Mouse (Mus musculus): ENCODE measurements at regions not wholly inside any gene's neighbourhood (a gene's known extent, or its start where the extent isn't known, plus 50 kb on each side); places are given as distances from the start of the nearest gene placed in this dataset.

GRCm38 (mm10) chr6:100049036-100049435 is 238.2 kb downstream of the Rybp start:
- no peak for DNase-seq (ENCODE audit: low read depth, low spot score)

DNA sequence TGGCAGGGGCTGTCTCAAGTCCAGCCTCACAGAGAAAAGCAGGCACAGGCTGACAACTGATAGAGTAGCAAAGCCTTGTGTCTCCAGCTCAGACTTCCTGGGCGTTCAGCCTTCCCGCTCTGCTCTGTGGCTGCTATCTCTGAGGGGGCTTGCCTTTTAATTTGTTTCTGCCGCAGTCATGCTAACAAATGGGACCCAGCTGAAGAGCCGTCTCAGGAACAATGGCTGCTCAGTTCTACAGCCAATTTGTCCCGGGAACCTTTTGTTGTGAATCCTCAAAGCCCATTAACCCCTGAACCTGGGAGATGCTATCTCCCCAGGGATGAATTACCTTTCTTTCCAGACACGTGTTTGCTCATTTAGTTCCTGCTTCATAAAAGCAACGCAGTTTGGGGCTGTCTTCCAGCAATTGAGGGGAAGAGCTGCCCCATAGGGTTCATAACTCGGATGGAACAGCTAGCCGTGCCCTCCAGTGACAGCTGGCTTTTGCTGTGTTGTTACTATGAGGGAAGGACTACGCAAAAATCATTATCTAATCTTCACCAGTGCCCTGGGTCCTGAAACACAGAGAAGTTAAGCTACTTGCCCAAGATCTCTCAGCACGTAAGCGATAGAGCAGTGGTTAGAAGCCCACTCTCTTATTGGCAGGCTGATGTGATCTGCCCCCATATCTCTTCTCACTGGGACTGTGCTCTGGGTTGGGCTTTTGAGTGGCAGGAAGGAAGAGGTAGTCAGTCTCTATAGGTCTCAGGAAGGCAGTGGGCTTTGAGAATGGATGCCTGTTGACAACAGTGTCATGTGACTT is 240.9 kb downstream of the Rybp start:
- no peak for DNase-seq (ENCODE audit: low read depth, low spot score)

- DNase-seq (ENCODE audit: low read depth, low spot score), result no peak
Observed at GRCm38 (mm10) chr6:100045109-100045508, 242.2 kb downstream of the Rybp start.

DNA sequence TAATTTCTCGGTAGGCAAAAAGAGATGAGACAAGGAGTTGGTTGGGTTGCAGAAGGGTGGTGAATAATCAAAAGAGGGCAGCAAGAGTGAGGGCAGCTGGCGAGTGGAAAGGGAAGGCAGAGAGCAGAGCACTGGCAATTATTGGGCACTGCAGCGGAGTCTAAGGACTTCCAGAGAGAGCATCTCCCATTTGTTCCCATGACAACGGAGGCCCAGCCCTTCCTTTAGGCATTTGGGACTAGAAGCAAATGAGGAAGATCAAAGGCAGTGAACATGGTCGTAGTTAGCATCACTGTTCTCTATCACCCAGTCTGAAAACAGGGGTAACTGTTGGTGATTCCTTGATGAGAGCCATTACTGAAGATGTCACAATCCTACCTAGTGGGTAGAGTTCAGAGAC is 246.1 kb downstream of the Rybp start:
- peak; percentile 34 for DNase-seq (ENCODE audit: low read depth, low spot score)

GRCm38 (mm10) chr6:100040459-100040984 is 246.8 kb downstream of the Rybp start:
- DNase-seq (ENCODE audit: low read depth, low spot score), result no peak

DNA sequence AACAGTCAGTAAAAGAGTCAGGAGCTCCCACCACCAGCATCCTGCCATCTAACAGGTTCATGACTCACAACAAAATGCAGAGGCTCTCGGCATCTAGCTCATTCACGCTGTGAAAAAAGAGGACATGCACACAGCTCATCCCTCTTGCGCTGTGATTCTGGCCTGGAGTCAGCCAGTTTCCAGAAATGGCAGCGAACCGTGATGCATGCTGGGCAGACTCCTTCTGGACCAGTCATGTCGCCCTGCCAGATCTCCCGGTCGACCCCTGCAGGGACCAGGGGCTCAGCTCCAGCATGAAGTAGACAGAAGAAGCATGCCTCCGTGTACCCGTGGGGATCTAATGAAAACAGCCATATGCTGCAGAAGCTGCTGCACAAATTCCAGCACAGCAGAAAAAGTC is 254.6 kb downstream of the Rybp start:
- DNase-seq (ENCODE audit: low read depth, low spot score), result peak; percentile 95

DNA sequence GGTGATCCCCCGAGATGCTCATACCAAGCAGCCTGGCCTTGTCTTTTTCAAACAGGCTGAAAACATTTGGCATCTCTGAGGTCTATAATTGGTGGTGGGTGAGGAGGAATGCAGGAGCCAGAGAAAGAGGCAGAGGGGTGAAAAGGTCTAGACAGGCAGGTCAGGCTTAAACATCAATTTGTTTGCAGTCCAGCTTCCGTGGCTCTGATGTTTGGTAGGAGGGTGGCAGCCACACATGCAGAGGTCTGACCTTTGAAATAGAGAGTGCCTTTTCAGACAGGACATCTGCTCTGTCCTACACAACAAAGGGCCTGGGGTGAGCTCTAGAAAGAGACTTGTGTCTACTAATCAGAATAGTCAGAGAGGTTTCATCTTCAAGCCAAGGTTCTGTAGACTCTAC is 256.8 kb downstream of the Rybp start:
- no peak for DNase-seq (ENCODE audit: low read depth, low spot score)

DNA sequence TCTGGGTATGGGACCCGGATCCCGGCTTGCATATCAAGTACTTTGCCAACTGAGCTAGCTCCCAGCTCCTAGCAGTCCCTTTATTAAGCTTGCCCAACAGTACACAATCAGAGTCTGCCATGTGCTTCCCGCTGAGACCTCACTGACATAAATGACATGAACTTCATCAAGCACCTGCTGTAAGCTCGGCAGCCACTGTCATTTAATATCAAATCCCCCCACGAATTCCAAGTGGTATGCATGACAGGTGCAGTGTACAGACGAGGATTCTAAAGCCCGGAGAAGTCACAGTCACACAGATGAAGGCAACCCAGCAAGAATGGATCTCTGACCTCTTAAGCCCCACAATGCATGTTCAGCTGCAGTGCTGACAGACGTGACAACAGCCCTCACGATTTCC is 257.3 kb downstream of the Rybp start:
- no peak for DNase-seq (ENCODE audit: low read depth, low spot score)

- DNase-seq (ENCODE audit: low read depth, low spot score), result no peak
Observed at GRCm38 (mm10) chr6:100027524-100027923, 259.8 kb downstream of the Rybp start.

- no peak for DNase-seq (ENCODE audit: low read depth, low spot score)
Observed at GRCm38 (mm10) chr6:100025531-100025951, 261.7 kb downstream of the Rybp start.

DNA sequence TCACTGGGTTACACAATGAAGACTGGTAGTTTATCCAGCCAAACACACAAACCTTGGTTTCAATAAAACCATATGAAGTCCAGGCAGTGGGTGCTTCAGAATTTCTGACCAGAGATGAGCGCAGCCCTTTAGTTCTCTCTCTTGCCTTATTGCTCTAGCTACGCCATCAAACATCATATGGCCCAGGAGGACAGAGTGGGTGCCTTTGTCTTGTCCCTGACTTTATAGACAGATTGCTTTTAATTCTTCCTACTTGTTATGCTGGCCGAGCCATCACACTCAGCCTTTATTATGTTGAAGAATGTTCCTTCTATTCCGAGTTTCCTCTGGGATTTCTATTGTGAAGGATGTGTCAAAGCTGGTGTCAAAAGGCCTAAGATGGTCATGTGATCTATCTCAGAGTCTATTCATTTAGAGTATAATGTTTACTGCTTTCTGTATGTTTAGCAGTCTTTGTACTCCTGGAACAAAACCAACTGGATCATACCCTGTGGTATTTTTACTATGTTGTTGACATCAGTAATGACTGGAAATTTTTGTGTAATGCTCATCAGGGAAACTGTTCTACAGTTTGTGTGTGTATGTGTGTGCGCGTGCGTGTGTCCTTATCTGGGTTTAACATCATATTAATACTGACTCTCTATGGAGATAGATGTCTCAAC is 263.7 kb downstream of the Rybp start:
- no peak for DNase-seq (ENCODE audit: low read depth, low spot score)

GRCm38 (mm10) chr6:100019016-100019415 is 268.3 kb downstream of the Rybp start:
- DNase-seq (ENCODE audit: low read depth, low spot score), result no peak

GRCm38 (mm10) chr6:100013949-100014348 is 273.3 kb downstream of the Rybp start:
- DNase-seq (ENCODE audit: low read depth, low spot score), result peak; percentile 7

GRCm38 (mm10) chr6:100011520-100012062 is 275.7 kb downstream of the Rybp start:
- DNase-seq (ENCODE audit: low read depth, low spot score), result peak; percentile 59

GRCm38 (mm10) chr6:100010954-100011481 is 276.3 kb downstream of the Rybp start:
- DNase-seq (ENCODE audit: low read depth, low spot score), result no peak

DNA sequence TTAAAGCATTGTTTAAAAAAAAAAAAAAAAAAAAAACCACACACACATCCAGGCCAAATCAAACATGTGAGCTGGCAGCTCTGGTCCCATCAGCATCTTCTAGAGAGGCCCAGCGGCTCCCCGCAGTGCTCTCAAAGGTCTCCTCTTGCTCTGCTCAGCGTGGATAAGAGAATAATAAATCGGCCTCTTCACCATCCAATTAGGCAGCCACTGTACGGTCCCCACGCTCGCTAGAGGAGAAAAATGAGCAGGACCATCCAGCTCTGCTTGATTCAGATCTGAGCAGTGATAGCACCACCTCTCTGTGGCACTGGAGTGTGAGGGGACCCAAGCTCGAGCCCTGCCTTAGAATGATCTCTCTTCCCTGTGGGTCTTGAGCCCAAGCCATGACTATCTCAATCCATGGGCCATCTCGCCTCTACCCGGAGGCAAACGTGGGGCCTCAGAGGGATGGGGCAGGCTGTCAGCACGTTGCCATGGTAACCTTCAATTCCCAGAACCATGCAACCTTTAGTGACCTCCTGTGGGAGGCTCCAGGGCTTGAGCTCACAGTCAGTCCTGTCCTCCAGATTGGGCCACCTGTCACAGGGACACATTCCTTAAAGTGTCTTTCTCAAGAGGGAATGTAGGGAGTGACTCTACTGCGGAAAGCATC is 273.6 kb upstream of the Prok2 start:
- DNase-seq (ENCODE audit: low read depth, low spot score), result peak; percentile 8

DNA sequence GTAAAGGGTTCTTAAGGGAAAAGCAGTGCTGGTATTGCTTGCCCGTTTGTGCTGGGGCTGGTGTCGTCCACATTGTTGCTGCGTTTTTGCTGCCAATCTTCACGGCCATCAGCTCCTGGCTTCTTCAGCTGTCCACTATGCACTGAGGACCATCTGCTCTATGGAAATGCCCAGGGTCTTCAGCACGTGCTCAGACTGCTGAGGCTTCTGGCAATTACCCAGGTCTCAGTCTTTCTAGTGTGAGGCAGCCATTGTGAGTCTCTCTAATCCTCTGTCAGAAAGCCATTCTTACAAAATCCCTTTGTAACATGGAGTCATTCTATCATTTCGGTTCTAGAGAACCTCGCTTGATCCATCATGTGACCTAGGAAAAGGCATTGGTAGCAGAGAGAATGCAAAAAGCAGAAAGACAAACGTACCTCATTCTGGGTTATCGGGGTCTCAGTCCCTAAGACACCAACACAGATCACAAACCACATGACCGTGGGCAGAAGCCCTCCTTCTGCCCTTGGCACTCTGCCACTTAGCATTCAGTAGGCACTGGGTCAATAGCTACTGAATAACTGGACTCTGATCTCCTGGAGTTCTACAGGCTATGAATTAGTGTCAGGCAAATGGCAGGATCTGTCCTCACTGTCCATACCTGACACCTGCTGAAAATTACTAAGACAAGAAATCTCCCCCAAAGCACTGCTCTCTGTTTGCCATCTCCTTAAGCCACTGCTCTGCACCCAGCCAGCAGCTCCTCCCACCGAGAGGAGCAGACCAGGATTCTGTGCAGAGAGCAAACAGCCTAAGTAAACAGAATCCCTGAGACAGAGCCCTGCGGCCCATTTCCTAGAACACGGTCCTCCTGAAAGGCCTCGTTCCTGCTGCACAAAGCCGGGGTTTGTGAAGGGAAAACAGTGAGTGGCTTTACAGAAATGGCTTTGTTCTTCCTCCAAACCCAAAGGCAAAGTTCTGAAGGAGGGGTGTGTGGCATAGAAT is 270.1 kb upstream of the Prok2 start:
- DNase-seq (ENCODE audit: low read depth, low spot score), result peak; percentile 16

DNA sequence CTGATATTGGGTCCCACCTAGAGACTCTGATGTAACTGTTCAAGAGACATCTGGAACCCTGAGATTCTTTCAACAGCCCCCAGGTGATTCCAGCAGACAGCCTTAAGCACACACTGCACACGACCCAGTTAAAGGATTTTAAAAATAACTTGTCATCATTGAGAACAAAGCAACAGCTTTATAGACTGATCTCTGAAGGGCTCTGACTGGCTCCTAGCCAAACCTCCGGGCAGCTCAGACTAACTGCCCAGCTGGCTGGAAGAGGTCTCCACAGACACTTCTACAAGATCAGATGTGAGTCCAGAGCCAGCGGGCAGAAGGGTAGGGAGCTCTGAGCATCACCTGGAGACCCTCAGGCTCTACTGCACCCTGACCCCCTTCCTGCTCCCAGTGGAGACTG is 267.8 kb upstream of the Prok2 start:
- DNase-seq (ENCODE audit: low read depth, low spot score), result peak; percentile 16

GRCm38 (mm10) chr6:99991079-99991478 is 264.9 kb upstream of the Prok2 start:
- peak; percentile 91 for DNase-seq (ENCODE audit: low read depth, low spot score)

DNA sequence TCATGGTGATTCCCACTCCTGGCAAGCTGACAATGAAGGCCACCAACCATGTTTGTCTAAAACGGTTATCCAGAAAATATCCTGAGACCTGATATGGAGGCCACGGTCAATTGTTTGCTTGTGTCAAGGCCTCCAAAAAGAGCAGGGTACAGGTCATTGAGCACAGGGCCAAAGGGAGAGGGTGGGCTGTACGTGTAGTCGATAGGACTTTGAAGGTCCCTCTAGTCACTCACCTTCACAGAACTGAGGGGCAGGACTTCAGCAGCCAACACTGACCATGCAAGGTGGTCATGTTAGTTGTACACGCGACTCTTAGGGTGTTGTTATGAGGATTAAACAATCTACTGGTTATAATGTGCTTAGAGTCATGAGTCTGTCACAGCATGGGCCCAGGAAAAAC is 264.4 kb upstream of the Prok2 start:
- no peak for DNase-seq (ENCODE audit: low read depth, low spot score)

DNA sequence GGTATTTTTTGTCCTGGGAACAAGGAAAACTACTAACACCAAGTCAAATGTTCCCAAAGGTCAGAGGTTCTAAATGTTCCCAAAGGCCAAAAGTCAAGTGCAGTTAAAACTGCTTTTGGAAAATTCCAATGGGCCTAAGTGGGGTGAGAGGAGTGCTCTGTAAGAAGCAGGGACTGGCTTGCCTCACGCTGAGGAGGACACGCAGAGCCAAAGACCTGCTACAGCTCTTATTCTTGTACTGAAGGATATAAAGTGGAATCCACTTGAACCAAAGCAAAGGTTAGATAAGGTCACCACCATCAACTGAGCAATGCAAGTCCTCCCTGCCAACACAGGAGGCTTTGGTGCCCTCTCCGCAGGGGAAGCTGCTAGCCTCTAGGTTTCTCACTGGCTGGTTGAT is 260.3 kb upstream of the Prok2 start:
- no peak for DNase-seq (ENCODE audit: low read depth, low spot score)
